ENCODE assay signal across 8 mouse cellular contexts in genomic region chr15:89150041-89150390, GRCm38 (mm10). TPM values are rescaled to one million over a fixed set of nuclear protein-coding genes. Genes with fewer than 3 reads are reported as not detected.
DNase-seq lines count a peak whose midpoint lies in the region; ATAC-seq and TF ChIP-seq lines count a peak whose summit lies in the region.

No protein-coding gene starts in this region.

- peak overlapping the region; percentile 90 for H3K9ac ChIP-seq in hindbrain, embryonic 12.5 days
- no peak overlapping the region for H3K9ac ChIP-seq in liver, postnatal 0 days (replicated peaks)
- no peak overlapping the region; the same call in 1 of the 2 replicates for H3K9ac ChIP-seq in stomach, embryonic 15.5 days

- intact Hi-C loops in left cerebral cortex, postnatal 25 days (cut with DNase I): no loop called here

- H3K9me3 ChIP-seq in hindbrain, embryonic 12.5 days (replicated peaks): no peaks in the 10 kb centered on the region
- H3K9me3 ChIP-seq in liver, postnatal 0 days (ENCODE audit: low read length): no peaks in the 10 kb centered on the region
- H3K9me3 ChIP-seq in stomach, embryonic 15.5 days: no peaks in the 10 kb centered on the region

- H3K4me3 ChIP-seq in hindbrain, embryonic 12.5 days: peak overlapping the region; percentile 58
- no peak overlapping the region for H3K4me3 ChIP-seq in liver, postnatal 0 days (ENCODE audit: low read depth, low read length)
- H3K4me3 ChIP-seq in stomach, embryonic 15.5 days (replicated peaks): peak overlapping the region; percentile 63

- H3K4me1 ChIP-seq in hindbrain, embryonic 12.5 days: peaks cover 42% of the 10 kb centered on the region
- peaks cover 10% of the 10 kb centered on the region for H3K4me1 ChIP-seq in liver, postnatal 0 days (ENCODE audit: insufficient read depth)
- peaks cover 29% of the 10 kb centered on the region for H3K4me1 ChIP-seq in stomach, embryonic 15.5 days

- H3K4me2 ChIP-seq in hindbrain, embryonic 12.5 days (replicated peaks): peak overlapping the region; percentile 64
- peak overlapping the region; percentile 86 for H3K4me2 ChIP-seq in liver, postnatal 0 days (ENCODE audit: low read depth, low read length)
- peak overlapping the region; percentile 93 for H3K4me2 ChIP-seq in stomach, embryonic 15.5 days

- no peak for TF ChIP-seq CTCF in liver, postnatal 0 days (IDR thresholded peaks at IDR 0.05; ENCODE audit: low read depth)

- peak overlapping the region; percentile 90 for H3K27ac ChIP-seq in hindbrain, embryonic 12.5 days
- H3K27ac ChIP-seq in liver, postnatal 0 days (ENCODE audit: low read depth): no peak overlapping the region
- H3K27ac ChIP-seq in stomach, embryonic 15.5 days: no peak overlapping the region

- DNase-seq in kidney, adult 18-20 months: peak; percentile 40
- DNase-seq in kidney, adult 9 months: no peak
- peak; percentile 67 for DNase-seq in liver, postnatal 0 days
- DNase-seq in cerebellum, postnatal 14 days: no peak
- DNase-seq in left cerebral cortex, postnatal 25 days (ENCODE audit: low spot score in 2 of 2): no peak

- peak; percentile 62 for ATAC-seq in common myeloid progenitor, adult 5-6 weeks (replicated peaks; ENCODE audit: low read depth, poor library complexity, severe bottlenecking)
- no peak for ATAC-seq in hindbrain, embryonic 12.5 days (ENCODE audit: low FRiP score)
- ATAC-seq in liver, postnatal 0 days: peak; percentile 24; the same call in 1 of the 2 replicates
- ATAC-seq in stomach, embryonic 15.5 days (ENCODE audit: insufficient read depth, low FRiP score, low read depth): no peak

- no peak for TF ChIP-seq EP300 in liver, postnatal 0 days (IDR thresholded peaks at IDR 0.05; ENCODE audit: low read depth)

- WGBS in hindbrain, embryonic 12.5 days: 2% methylated on average over 13 of the region's 13 CpGs
- WGBS in liver, postnatal 0 days (ENCODE audit: insufficient replicate concordance): 6% methylated on average over 13 of the region's 13 CpGs
- 4% methylated on average over 13 of the region's 13 CpGs for WGBS in stomach, embryonic 15.5 days

- H3K36me3 ChIP-seq in hindbrain, embryonic 12.5 days: peaks cover 27% of the 10 kb centered on the region
- H3K36me3 ChIP-seq in liver, postnatal 0 days (replicated peaks; ENCODE audit: insufficient read depth, low read length): peaks cover 8% of the 10 kb centered on the region
- peaks cover 3% of the 10 kb centered on the region; the same call in 1 of the 2 replicates for H3K36me3 ChIP-seq in stomach, embryonic 15.5 days

- H3K27me3 ChIP-seq in hindbrain, embryonic 12.5 days: peaks cover 22% of the 10 kb centered on the region
- H3K27me3 ChIP-seq in liver, postnatal 0 days (ENCODE audit: insufficient read depth, low read length): peaks cover 53% of the 10 kb centered on the region
- peaks cover 45% of the 10 kb centered on the region for H3K27me3 ChIP-seq in stomach, embryonic 15.5 days (replicated peaks)

RNA-seq across cellular contexts. Expression of gene Mapk11, which starts 0.6 kb away (rescaled TPM):
- 0.50 and 0.73 TPM in 2 replicates for total RNA-seq in common myeloid progenitor, adult 5-6 weeks (2017)
- polyA plus RNA-seq in hindbrain, embryonic 12.5 days (2016; fragmentation: Nextera tagmentation; extraction: Ambion mirVana): 39.0 and 41.9 TPM in 2 replicates
- polyA plus RNA-seq in liver, postnatal 0 days (2015; fragmentation: Nextera tagmentation; extraction: Ambion mirVana): 0.66 and 0.81 TPM in 2 replicates
- polyA plus RNA-seq in stomach, embryonic 15.5 days (2015; fragmentation: Nextera tagmentation; extraction: Ambion mirVana): 5.9 and 6.4 TPM in 2 replicates
- 10 to 100 TPM; 47.1 to 51.1 TPM for total RNA-seq in left cerebral cortex, postnatal 25 days (2021)

RNA-seq across cellular contexts. Expression of gene Mapk12, which starts 9.5 kb away (rescaled TPM):
- total RNA-seq in common myeloid progenitor, adult 5-6 weeks (2017): not detected in 2 replicates
- 10.0 and 11.4 TPM in 2 replicates for polyA plus RNA-seq in hindbrain, embryonic 12.5 days (2016; fragmentation: Nextera tagmentation; extraction: Ambion mirVana)
- 2.1 and 2.4 TPM in 2 replicates for polyA plus RNA-seq in liver, postnatal 0 days (2015; fragmentation: Nextera tagmentation; extraction: Ambion mirVana)
- polyA plus RNA-seq in stomach, embryonic 15.5 days (2015; fragmentation: Nextera tagmentation; extraction: Ambion mirVana): 3.8 and 4.7 TPM in 2 replicates
- total RNA-seq in left cerebral cortex, postnatal 25 days (2021): 1 to 10 TPM; 5.9 to 7.6 TPM

RNA-seq across cellular contexts. Expression of gene Hdac10, which starts 21.5 kb away (rescaled TPM):
- total RNA-seq in common myeloid progenitor, adult 5-6 weeks (2017): 15.7 and 18.0 TPM in 2 replicates
- polyA plus RNA-seq in hindbrain, embryonic 12.5 days (2016; fragmentation: Nextera tagmentation; extraction: Ambion mirVana): 18.8 and 22.0 TPM in 2 replicates
- polyA plus RNA-seq in liver, postnatal 0 days (2015; fragmentation: Nextera tagmentation; extraction: Ambion mirVana): 4.9 and 6.3 TPM in 2 replicates
- polyA plus RNA-seq in stomach, embryonic 15.5 days (2015; fragmentation: Nextera tagmentation; extraction: Ambion mirVana): 20.9 and 23.3 TPM in 2 replicates
- total RNA-seq in left cerebral cortex, postnatal 25 days (2021): 10 to 100 TPM; 13.1 to 13.3 TPM

RNA-seq across cellular contexts. Expression of gene Tubgcp6, which starts 27.1 kb away (rescaled TPM):
- total RNA-seq in common myeloid progenitor, adult 5-6 weeks (2017): 14.6 and 21.7 TPM in 2 replicates
- 22.3 and 22.8 TPM in 2 replicates for polyA plus RNA-seq in hindbrain, embryonic 12.5 days (2016; fragmentation: Nextera tagmentation; extraction: Ambion mirVana)
- polyA plus RNA-seq in liver, postnatal 0 days (2015; fragmentation: Nextera tagmentation; extraction: Ambion mirVana): 3.1 and 3.3 TPM in 2 replicates
- polyA plus RNA-seq in stomach, embryonic 15.5 days (2015; fragmentation: Nextera tagmentation; extraction: Ambion mirVana): 12.0 and 12.9 TPM in 2 replicates
- 10 to 100 TPM; 26.3 to 27.7 TPM for total RNA-seq in left cerebral cortex, postnatal 25 days (2021)

RNA-seq across cellular contexts. Expression of gene Plxnb2, which starts 30.6 kb away (rescaled TPM):
- 20.2 and 29.2 TPM in 2 replicates for total RNA-seq in common myeloid progenitor, adult 5-6 weeks (2017)
- polyA plus RNA-seq in hindbrain, embryonic 12.5 days (2016; fragmentation: Nextera tagmentation; extraction: Ambion mirVana): 167 and 169 TPM in 2 replicates
- 27.2 and 29.7 TPM in 2 replicates for polyA plus RNA-seq in liver, postnatal 0 days (2015; fragmentation: Nextera tagmentation; extraction: Ambion mirVana)
- 128 and 129 TPM in 2 replicates for polyA plus RNA-seq in stomach, embryonic 15.5 days (2015; fragmentation: Nextera tagmentation; extraction: Ambion mirVana)
- total RNA-seq in left cerebral cortex, postnatal 25 days (2021): 10 to 100 TPM; 43.4 to 44.9 TPM

Comparison
In these comparisons a context has a peak if more than half of its experiments do, and no peak if none do; other contexts are left out.
1. DNase-seq: peak in kidney, adult 18-20 months (single experiment) and liver, postnatal 0 days (single experiment); none in kidney, adult 9 months (single experiment), cerebellum, postnatal 14 days (0 of 2) and left cerebral cortex, postnatal 25 days (0 of 2).
2. ATAC-seq: peak in common myeloid progenitor, adult 5-6 weeks (single experiment) and liver, postnatal 0 days (single experiment); none in hindbrain, embryonic 12.5 days (single experiment) and stomach, embryonic 15.5 days (single experiment).
3. Peak in every context shown above with its lines, with median percentiles within 50 percentile points of each other: H3K4me2 ChIP-seq.